Mouse (Mus musculus): ENCODE results near the gene Lrrc37a.
"Not testable (repeated sequence)": the region's sequence is repeated elsewhere in the genome, so short reads cannot be mapped to it uniquely, and the experiment has no call there.

Gene Lrrc37a

DNA sequence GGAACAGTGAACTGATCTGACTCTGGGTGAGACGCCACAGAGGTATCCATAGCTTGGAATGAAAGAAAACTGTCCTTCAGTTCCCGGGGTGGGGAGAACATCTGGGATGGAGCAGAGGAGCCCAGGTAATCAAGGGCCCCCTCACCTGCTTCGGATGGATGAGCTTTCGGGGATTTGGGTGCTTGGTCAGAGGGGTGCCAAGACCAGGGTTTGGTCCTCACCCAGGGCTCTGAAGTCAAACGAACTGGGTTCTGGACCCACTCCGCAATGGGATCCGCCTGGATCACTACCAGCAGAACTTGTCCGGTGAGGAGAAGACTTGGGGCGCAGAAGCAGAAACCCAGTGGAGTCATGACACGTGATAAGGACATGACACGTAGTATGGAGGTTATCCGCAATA lies at the start of gene Lrrc37a:
Gene Lrrc37a, minus strand, starts transcription at position 101 of the 400 bp plus-strand sequence.
- DNase-seq (ENCODE audit: low read depth, low spot score), result no peak

DNA sequence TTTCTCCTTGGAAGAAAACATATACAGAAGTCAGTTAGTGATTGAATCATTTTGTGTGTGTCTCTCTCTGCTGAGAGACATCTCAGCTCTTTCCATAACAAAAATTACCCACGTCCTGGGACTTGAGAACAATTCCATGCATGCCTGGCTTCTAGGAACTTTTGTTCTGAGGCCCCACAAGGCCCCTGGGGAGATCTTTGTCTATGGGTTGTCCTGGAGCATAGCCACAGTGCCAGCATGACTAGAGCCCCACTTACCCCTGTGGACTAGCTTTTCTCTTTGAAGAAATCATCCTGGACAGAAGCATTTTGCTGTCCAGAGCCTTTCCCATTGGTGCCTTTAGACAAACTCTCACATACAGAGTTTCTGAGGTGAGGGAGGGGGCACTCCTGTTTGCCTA lies 30.6 kb upstream of the Lrrc37a start:
- not testable (repeated sequence) for DNase-seq (ENCODE audit: low read depth, low spot score)

DNA sequence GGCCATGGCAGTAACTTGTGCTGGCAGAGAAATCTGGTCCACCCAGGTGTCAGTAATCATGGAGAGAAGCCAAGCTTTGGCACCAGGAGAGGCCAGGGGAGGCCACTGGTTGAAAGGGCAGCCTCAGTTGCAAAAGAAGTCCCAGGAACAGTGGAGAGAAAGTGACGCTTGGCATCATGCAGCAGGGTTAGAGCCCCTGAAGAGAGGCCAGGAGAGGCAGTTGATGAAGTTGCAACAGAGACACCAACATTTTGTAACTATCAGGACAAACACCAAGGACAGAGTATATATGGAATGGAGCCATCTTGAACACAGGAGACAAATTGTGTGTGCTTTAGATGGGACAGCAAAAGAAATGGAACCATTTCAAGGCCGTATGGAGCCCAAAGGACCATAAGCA lies 7.7 kb upstream of the Lrrc37a start:
- DNase-seq (ENCODE audit: low read depth, low spot score), result no peak

DNA sequence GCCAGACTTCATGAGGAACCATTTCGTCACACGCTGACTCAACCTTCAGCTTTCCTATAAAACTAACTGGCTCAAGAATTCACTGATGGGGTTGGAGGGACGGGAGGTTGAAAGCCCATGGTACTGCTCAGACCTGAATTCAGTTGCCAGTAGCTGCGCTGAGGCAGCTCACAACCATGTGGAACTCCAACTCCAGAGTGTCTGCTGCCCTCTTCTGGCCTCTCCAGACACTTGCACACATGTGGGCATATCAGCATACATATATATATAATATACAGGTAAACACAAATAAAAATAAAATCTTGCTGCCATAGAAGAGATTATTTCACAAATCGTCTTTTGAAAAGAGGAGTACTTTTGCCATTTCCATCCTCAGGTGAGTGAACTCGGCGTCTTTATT lies 40.0 kb downstream of the Lrrc37a start:
- DNase-seq (ENCODE audit: low read depth, low spot score), result no peak

DNA sequence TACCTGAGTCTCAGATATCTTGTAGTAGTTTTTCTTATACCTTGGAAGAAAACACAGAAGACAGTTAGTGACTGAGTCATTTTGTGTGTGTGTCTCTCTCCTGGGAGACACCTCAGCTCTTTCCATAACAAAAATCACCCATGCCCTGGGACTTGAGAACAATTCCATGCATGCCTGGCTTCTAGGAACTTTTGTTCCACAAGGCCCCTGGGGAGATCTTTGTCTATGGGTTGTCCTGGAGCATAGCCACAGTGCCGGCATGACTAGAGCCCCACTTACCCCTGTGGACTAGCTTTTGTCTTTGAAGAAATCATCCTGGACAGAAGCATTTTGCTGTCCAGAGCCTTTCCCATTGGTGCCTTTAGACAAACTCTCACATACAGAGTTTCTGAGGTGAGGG lies 53.3 kb downstream of the Lrrc37a start:
- DNase-seq (ENCODE audit: low read depth, low spot score), result not testable (repeated sequence)

DNA sequence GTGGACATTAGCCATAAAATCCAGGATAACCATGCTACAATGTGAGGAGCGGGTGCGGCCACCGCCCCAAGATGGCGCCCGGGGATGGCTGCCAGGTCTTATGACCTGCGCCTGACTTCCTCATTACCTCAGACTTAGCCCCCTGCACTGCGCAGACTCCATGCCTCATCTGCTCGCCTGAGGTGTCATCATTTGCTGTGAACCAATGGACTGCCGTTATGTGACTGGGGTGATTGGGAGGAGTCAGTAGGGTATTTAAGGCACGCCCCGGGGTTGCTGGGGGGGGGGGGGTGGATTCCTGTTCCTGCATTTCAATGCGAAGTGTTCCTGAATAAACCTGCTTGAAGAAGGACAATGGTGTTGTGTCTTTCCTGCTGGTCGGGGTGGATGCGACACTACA lies 54.7 kb downstream of the Lrrc37a start:
- not testable (repeated sequence) for DNase-seq (ENCODE audit: low read depth, low spot score)

DNA sequence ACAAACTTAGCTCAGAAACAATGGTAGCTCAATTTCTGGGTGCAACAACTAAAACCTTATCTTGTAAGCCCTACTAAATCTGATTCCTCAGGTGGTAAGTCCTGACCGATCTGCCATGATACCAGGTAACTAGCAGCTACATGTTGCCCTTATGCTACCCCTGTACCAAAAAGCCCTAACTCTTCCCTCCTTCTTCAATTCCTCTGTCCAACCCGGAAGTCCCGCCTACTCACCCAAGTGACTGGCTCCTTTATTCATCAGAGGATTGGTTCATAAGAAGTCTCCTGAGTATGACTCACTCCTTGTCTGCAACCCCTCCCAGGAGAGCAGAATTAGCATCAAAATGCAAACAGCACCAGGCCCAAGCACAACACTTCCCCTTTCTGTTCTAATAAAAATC lies 60.7 kb downstream of the Lrrc37a start:
- no peak for DNase-seq (ENCODE audit: low read depth, low spot score)

DNA sequence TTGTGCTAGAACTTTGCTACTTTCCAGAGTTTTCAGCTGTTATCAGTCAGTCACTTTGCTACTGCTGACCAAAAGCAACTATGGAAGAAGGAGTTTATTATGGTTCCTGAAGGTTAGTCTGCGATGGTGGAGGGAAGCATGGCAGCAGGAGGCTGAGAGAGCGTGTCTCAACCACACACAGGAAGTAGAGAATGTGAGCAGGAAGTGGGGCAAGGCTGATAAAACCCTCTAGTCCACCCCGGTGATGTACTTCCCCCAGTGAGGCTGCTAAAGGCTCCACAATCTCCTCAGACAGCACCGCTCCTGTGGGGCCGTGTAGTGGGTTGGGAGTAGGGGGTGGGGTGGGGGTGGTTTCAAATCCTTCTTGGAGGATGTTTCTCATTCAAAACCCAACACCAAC lies 68.1 kb downstream of the Lrrc37a start:
- DNase-seq (ENCODE audit: low read depth, low spot score), result no peak

DNA sequence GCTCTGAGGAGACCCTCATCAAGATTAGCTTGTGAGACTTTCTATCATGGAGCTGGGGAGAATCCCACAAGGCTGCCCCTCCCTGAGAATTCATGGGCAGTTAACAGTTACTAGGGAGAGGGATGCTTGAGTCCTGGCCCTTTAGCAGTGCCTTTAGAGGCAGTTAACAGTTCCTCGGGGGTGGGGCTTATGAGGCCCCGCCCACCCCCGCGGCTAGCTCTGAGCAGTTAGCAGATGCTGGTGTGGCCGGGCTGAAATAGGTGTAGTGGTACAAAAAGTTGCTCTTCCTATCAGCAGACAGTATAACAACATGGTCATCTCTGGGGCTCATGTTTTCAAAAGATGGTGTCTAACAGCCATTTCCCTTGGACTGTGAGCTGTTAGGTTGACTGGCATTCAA lies 79.4 kb downstream of the Lrrc37a start:
- DNase-seq (ENCODE audit: low read depth, low spot score), result no peak

DNA sequence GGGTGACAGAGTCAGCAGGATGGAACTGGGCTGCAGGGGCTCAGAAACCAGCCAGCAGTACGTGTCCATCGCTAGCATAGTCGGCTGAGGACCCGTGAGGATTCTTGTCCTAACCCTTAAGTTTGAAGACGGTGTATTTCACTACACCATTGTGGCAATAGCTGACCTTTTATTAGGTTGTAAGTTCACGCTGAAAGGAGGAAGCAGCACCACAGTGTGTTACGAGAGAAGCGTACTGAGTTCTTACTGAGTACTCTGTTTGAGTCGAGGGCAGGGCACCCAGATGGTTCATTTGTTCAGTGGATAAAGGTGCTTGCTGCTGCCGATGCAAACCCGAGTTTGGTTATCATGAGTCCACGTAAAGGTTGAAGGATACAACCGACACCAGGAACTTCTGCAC lies 84.7 kb downstream of the Lrrc37a start:
- DNase-seq (ENCODE audit: low read depth, low spot score), result no peak

DNA sequence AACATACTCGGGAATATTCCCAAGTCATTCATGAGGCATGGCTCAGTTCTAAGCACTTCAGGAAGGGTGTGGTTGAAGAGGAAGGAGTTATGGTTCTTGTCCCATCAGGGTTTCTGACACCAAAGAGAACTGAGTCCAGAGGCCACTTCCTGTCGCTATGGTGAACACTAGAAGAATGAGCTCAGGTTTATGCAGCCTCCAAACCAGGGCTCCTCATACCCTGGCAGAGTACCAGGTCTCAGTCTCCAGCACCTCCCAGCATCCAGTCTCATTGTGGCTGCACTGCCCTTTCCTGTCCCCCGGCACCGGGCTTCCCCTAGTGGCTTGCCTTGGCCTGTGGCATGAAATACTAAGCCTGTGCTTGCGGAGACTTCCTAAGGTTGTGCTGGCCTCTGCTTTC lies 85.2 kb downstream of the Lrrc37a start:
- no peak for DNase-seq (ENCODE audit: low read depth, low spot score)

DNA sequence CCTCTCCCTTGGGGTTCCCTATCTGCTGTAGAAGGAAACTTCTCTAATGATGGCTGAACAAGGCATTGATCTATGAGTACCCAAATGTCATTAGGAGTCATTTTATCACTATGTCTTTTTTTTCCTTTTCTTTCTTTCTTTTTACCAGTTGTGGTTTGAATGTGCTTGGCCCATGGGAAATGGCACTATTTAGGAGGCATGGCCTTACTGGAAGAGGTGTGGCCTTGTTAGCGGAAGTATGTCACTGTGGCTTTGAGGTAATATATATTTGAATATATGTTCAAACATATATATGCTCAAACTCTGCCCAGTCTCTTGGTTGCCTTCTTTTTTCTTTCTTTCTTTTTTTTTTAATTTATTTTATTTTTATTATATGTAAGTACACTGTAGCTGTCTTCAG lies 90.9 kb downstream of the Lrrc37a start:
- DNase-seq (ENCODE audit: low read depth, low spot score), result no peak

DNA sequence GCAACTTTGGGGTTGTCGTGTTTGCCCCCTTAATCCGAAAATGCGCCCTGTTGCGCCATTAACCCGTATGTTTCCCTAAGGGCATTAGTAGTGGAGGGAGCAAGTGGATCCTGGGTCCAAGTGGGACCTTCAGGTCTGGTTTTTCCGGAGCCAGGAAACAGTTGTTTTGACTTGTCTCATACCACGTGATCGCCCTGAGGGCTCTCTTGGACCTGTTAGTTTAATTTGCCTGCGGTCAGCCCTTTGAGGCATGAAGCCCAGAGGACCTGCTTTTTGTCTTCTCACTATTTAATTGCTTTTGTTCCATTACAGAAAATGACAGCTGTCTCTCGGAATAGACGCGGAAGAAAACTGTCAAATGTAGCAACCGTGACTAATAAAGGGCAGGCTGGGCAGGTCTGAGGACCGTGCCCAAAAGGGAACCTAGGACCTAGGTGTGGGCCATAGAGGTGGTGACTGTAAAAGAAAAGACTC lies 91.4 kb downstream of the Lrrc37a start:
- DNase-seq (ENCODE audit: low read depth, low spot score), result no peak

DNA sequence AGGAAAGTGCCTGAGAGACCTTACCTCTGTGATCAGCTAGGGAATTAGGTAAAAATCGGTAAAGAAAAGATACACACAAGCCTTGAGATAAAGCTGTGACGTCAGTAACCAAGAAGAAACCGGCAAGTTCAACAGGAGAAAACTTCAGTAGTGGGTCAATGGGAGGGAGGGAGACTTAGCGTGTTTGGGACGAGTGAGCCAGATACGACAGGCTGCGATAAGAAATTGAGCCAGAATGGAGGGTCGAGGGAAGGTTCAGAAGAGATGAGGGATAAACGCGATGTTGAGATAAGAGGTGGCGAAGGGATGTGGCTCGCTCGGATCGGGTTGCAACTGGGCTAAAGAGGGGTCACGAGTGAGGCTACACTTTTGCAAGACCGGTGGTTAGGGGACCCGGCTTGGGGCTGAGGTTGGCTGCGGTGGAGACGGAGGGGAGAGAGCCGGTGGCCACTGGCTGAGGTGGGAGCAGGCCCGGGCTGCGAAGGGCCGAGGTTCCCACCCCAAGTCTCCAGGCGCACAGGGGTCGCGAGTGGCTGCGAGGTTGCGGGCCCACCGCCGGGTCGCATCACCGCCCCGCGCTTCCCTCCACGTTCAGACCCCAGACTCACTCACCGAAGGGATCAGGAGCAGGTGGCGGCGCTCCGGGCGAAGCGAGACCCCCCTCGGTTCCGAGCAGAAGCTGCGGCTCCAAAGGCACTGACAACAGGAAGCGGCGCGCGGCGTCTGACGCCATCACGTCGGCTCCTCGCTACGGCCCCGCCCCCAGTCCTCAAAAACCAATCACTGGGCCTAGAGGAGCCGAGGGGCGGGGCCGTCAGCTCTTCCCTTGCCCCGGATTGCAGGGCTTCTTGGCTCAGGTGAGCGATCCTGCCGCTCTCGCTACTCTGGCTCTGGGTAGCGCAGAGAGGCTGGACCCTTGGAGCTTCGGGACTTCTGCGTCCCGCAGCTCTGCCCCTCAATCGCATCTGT lies 92.1 kb downstream of the Lrrc37a start, which contains the start of gene Plekhm1:
Gene Plekhm1, minus strand, starts transcription at position 707 of the 969 bp plus-strand sequence.
- peak; percentile 90 for DNase-seq (ENCODE audit: low read depth, low spot score)

DNA sequence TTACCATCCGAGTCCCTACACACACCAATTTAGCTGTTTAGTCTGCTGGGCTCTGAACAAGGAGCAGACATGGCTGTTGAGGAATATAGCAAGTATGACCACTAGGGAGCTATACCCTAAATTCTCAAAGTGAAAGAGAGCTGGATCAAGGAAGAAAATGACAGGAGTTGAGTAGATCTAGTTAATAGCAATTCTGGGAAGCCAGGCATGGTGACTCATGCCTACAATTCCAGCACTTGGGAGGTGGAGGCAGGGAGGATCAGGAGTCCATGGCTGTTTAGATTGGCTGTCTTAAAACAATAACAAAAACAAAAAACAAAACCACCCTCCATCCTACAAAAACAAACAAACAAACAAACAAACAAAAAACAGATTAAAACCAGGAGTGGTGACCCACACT lies 93.1 kb downstream of the Lrrc37a start:
- no peak for DNase-seq (ENCODE audit: low read depth, low spot score)

DNA sequence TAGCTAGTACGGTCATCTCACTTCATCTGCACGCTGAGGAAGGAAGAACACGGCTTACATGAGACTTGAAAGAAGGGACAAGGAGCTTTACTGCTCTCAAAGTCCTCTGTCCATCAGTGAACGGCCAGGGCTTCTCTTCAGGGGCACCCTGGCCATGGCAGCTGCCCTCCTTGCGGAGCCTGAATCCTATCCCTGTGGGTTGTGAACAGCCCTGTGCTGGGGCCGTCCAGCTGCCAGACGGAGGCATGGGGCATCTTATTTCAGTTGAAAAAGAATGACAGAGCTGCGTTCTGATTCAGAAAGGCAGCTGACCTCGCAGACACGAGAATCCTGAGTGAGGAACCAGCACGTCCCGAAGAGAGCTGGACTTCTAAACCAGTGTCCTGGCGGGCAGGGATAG lies 95.5 kb downstream of the Lrrc37a start:
- no peak for DNase-seq (ENCODE audit: low read depth, low spot score)

DNA sequence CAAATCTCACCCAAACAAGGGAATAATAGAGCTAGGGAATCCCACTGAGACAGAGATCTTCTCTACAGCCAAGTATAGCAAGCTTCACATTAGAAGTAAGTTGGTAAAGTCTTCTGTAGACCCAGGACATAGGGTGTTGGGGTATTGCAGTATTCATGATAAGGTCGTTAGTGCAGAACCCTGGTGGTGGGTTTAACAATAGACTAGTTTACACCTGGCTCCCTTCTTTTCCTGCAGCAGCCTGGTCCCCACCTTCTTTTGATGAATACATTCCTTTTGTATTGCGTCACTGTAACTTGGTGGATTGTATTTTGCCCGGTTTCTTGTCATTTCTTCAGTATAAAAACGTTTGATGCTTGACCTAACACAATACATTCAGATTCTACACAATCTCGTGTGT lies 97.3 kb downstream of the Lrrc37a start:
- DNase-seq (ENCODE audit: low read depth, low spot score), result not testable (repeated sequence)

DNA sequence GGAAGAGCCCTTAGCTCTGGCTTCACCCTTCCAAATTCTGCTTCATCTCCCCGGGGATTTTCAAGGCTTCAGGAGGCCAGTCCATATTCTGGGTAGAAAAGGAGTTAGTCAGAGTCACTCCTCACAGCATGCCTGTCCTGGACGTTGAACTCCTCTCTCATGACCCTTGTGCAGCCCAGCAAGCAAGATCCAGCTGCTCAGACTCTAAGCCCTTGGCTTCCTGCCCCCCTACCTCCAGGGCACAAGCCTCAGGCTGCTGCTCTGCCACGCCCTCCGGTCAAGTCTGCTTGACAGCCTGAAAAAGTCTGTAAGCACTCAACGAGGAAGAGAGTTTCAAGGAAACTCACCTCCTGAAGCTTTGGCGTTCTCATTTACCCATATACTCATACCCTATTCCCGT lies 97.8 kb downstream of the Lrrc37a start:
- DNase-seq (ENCODE audit: low read depth, low spot score), result no peak

DNA sequence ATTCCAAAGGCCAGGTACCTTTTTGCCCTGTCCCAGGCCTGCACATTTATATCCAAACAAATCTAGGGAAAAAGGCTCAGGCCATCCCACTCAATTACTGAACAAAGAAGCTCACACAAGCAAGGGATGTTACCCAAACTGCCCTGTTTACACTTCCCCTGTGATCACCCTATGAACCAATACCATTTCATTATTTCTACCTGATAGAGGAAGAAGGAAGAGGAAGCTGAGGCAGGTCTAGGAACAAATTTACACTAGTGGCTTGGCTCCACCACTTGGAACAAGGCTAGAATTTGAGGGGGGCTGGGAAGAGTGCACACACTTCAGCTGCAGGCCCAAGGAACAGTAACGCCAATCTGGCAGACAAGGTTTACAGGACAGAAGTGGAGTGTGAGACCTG lies 98.6 kb downstream of the Lrrc37a start:
- DNase-seq (ENCODE audit: low read depth, low spot score), result no peak

DNA sequence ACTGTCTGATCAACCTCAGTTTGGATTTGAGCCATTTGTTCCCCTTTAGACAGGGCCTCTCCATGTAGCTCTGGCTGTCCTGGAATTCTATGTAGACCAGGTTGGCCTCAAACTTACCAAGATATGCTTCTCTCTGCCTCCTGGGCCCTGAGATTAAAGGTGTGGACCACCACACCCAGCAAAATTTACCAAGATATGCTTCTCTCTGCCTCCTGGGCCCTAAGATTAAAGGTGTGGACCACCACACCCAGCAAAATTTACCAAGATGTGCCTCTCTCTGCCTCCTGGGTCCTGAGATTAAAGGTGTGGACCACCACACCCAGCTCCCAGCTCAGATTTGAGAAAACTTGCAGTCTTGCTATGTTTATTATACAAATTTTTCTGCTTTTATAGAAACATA lies 99.8 kb downstream of the Lrrc37a start:
- no peak for DNase-seq (ENCODE audit: low read depth, low spot score)

DNA sequence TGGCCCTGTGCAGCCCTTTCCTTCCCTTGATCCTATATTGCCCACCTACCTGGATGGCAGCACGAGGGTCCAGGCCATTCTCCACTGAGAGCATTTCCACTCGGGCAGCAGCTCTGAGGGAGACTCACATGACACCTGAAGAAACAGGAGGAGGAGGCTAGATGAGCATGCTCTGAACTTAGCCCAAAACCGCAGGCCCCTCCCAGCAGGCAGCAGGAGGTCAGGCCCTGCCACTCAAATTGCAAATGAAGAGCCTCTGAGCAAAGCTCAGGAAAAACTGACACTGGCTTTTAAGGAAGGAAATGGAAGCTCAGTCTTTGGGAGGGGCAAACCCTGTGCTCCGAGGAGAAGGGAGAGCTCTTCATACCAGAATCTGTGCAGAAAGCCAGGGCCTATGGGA lies 100.6 kb downstream of the Lrrc37a start:
- no peak for DNase-seq (ENCODE audit: low read depth, low spot score)

DNA sequence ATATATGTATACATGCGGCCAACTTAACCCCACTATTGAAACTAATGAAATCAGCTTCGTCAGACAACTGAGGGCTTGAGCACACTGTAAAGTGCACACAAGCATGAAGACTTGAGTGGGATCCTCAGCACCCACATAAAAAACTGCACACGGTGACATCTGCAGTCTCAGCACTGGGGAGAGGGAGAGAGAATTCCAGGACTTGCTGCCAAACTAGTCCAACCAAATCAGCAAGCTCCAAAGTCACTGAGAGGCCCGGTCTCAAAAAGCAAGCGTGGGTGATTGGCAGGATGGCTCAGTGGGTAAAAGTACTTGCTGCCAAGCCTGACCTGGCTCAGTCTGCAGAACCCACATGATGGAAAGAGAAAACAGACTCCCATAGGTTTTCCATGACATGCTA lies 101.7 kb downstream of the Lrrc37a start:
- no peak for DNase-seq (ENCODE audit: low read depth, low spot score)

DNA sequence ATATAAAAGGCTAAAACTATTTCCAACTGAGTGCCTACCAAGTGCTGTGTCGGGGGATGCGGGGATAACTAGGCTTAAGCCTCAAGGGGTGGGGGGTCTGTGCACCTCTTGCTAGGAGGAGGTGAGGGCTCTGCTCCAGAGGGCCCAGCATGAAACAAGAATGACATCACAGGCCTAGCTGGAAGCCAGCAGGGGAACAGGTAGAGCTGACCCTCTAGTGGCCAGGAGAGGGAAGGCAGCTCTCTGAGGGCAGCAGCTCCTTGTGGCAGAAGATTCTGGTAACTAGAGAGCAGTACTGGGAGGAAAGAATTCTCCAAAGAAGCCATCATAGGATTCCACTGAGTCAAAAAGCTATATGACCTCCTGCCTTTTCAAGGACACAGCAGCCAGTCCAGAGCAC lies 102.2 kb downstream of the Lrrc37a start:
- no peak for DNase-seq (ENCODE audit: low read depth, low spot score)

Data from embryo, embryonic 11.5 days (tissue).